Mouse (Mus musculus): ENCODE data around the gene Espn. TPM values are rescaled to one million over a fixed set of nuclear protein-coding genes. Genes with fewer than 3 reads are reported as not detected.

Espn gene
- polyA plus RNA-seq, 1 experiment from 2014 or later: 5.9 TPM

GRCm38 (mm10) chr4:152125161-152126025 lies 26.8 kb downstream of the Espn start:
- Histone ChIP-seq H3K27me3 (ENCODE audit: poor library complexity, severe bottlenecking) (peaks cover 100% of the 10 kb centered on the region), H3K4me1 (peaks cover 63% of the 10 kb centered on the region), H3K4me3 (peak overlapping the region; percentile 37), H3K9me3 (no peaks in the 10 kb centered on the region), H3K27ac (no peak overlapping the region; the same call in 1 of the 2 replicates), H3K36me3 (replicated peaks) (no peaks in the 10 kb centered on the region)
- DNase-seq (ENCODE audit: extremely low spot score, low spot score): no peak
- 4% methylated on average over 56 of the region's 56 CpGs for WGBS

- no peak overlapping the region for H3K4me3 ChIP-seq
- no peak for DNase-seq (ENCODE audit: extremely low spot score, low spot score)
- 12% methylated on average over 13 of the region's 13 CpGs for WGBS
- H3K9me3 ChIP-seq: no peaks in the 10 kb centered on the region
- H3K4me1 ChIP-seq: peaks cover 63% of the 10 kb centered on the region
- peaks cover 100% of the 10 kb centered on the region for H3K27me3 ChIP-seq (ENCODE audit: poor library complexity, severe bottlenecking)
- no peak overlapping the region for H3K27ac ChIP-seq
- H3K36me3 ChIP-seq (replicated peaks): no peaks in the 10 kb centered on the region
Measured at GRCm38 (mm10) chr4:152124361-152124961, 27.7 kb downstream of the Espn start.

- no peaks in the 10 kb centered on the region for H3K9me3 ChIP-seq
- WGBS: under 1% methylated on average over 12 of the region's 12 CpGs
- peaks cover 100% of the 10 kb centered on the region for H3K27me3 ChIP-seq (ENCODE audit: poor library complexity, severe bottlenecking)
- no peak overlapping the region for H3K27ac ChIP-seq
- 0 out of 2 replicates have a peak overlapping the region, but pooled peaks have one; percentile 26 for H3K4me3 ChIP-seq
- peaks cover 57% of the 10 kb centered on the region for H3K4me1 ChIP-seq
- H3K36me3 ChIP-seq (replicated peaks): no peaks in the 10 kb centered on the region
- no peak for DNase-seq (ENCODE audit: extremely low spot score, low spot score)
Measured at GRCm38 (mm10) chr4:152121183-152121505, 31.0 kb downstream of the Espn start.

GRCm38 (mm10) chr4:152120311-152121182 lies 31.6 kb downstream of the Espn start:
- Histone ChIP-seq H3K4me3 (peak overlapping the region; percentile 26), H3K9me3 (no peaks in the 10 kb centered on the region)

GRCm38 (mm10) chr4:152119396-152120292 lies 32.5 kb downstream of the Espn start:
- Histone ChIP-seq H3K36me3 (replicated peaks) (peaks cover 5% of the 10 kb centered on the region; the same call in 1 of the 2 replicates), H3K4me3 (peak overlapping the region; percentile 26), H3K27me3 (ENCODE audit: poor library complexity, severe bottlenecking) (peaks cover 100% of the 10 kb centered on the region), H3K9me3 (no peaks in the 10 kb centered on the region), H3K27ac (no peak overlapping the region), H3K4me1 (peaks cover 53% of the 10 kb centered on the region)
- DNase-seq (ENCODE audit: extremely low spot score, low spot score): peak; percentile 63
- WGBS: 3% methylated on average over 39 of the region's 39 CpGs

More at GRCm38 (mm10) chr4:152120311-152121182, 31.6 kb downstream of the Espn start:
- no peak overlapping the region for H3K27ac ChIP-seq
- H3K36me3 ChIP-seq (replicated peaks): no peaks in the 10 kb centered on the region
- under 1% methylated on average over 31 of the region's 31 CpGs for WGBS
- H3K27me3 ChIP-seq (ENCODE audit: poor library complexity, severe bottlenecking): peaks cover 100% of the 10 kb centered on the region
- H3K4me1 ChIP-seq: peaks cover 57% of the 10 kb centered on the region
- DNase-seq (ENCODE audit: extremely low spot score, low spot score): no peak

- 77% methylated on average over 9 of the region's 9 CpGs for WGBS
- Histone ChIP-seq H3K4me3 (no peak overlapping the region), H3K9me3 (no peaks in the 10 kb centered on the region), H3K27me3 (ENCODE audit: poor library complexity, severe bottlenecking) (peaks cover 100% of the 10 kb centered on the region), H3K27ac (no peak overlapping the region), H3K36me3 (replicated peaks) (peaks cover 22% of the 10 kb centered on the region), H3K4me1 (peaks cover 53% of the 10 kb centered on the region)
- DNase-seq (ENCODE audit: extremely low spot score, low spot score): no peak
Measured at GRCm38 (mm10) chr4:152117538-152117937, 34.6 kb downstream of the Espn start.

- 2% methylated on average over 30 of the region's 30 CpGs for WGBS
- no peaks in the 10 kb centered on the region for H3K9me3 ChIP-seq
- DNase-seq (ENCODE audit: extremely low spot score, low spot score): no peak
- H3K4me1 ChIP-seq: peaks cover 52% of the 10 kb centered on the region
- peaks cover 92% of the 10 kb centered on the region for H3K27me3 ChIP-seq (ENCODE audit: poor library complexity, severe bottlenecking)
- H3K27ac ChIP-seq: peak within 1 kb of the TSS; percentile 12; the same call in 1 of the 2 replicates
- H3K4me3 ChIP-seq: peak within 1 kb of the TSS; percentile 35
- peaks cover 32% of the 10 kb centered on the region for H3K36me3 ChIP-seq (replicated peaks)
Measured at GRCm38 (mm10) chr4:152115921-152116612, 36.1 kb downstream of the Espn start, which contains the start of gene Tnfrsf25. Gene Tnfrsf25 (plus strand): TSS chr4:152115934.

- peaks cover 46% of the 10 kb centered on the region for H3K36me3 ChIP-seq (replicated peaks)
- 51% methylated on average over 16 of the region's 16 CpGs for WGBS
- H3K27me3 ChIP-seq (ENCODE audit: poor library complexity, severe bottlenecking): peaks cover 78% of the 10 kb centered on the region
Measured at GRCm38 (mm10) chr4:152114080-152114479, 38.1 kb downstream of the Espn start.

GRCm38 (mm10) chr4:152112329-152112728 lies 39.8 kb downstream of the Espn start:
- peaks cover 55% of the 10 kb centered on the region for H3K36me3 ChIP-seq (replicated peaks)
- H3K27me3 ChIP-seq (ENCODE audit: poor library complexity, severe bottlenecking): peaks cover 74% of the 10 kb centered on the region
- H3K27ac ChIP-seq: no peak overlapping the region
- no peak overlapping the region for H3K4me3 ChIP-seq
- H3K4me1 ChIP-seq: peaks cover 46% of the 10 kb centered on the region
- no peak for DNase-seq (ENCODE audit: extremely low spot score, low spot score)
- WGBS: 81% methylated on average over 9 of the region's 9 CpGs
- no peaks in the 10 kb centered on the region for H3K9me3 ChIP-seq

More at GRCm38 (mm10) chr4:152114080-152114479, 38.1 kb downstream of the Espn start:
- no peak for DNase-seq (ENCODE audit: extremely low spot score, low spot score)
- H3K4me3 ChIP-seq: no peak overlapping the region
- H3K4me1 ChIP-seq: peaks cover 34% of the 10 kb centered on the region
- H3K27ac ChIP-seq: no peak overlapping the region
- H3K9me3 ChIP-seq: no peaks in the 10 kb centered on the region

GRCm38 (mm10) chr4:152110689-152111088 lies 41.5 kb downstream of the Espn start:
- H3K27me3 ChIP-seq (ENCODE audit: poor library complexity, severe bottlenecking): peaks cover 74% of the 10 kb centered on the region
- peaks cover 61% of the 10 kb centered on the region for H3K36me3 ChIP-seq (replicated peaks)
- no peaks in the 10 kb centered on the region for H3K9me3 ChIP-seq
- H3K27ac ChIP-seq: no peak overlapping the region
- WGBS: 87% methylated on average over 4 of the region's 4 CpGs
- peaks cover 41% of the 10 kb centered on the region for H3K4me1 ChIP-seq
- DNase-seq (ENCODE audit: extremely low spot score, low spot score): no peak
- no peak overlapping the region for H3K4me3 ChIP-seq

GRCm38 (mm10) chr4:152109509-152109908 lies 42.7 kb downstream of the Espn start:
- 90% methylated on average over 3 of the region's 3 CpGs for WGBS
- H3K4me3 ChIP-seq: no peak overlapping the region
- peaks cover 57% of the 10 kb centered on the region for H3K36me3 ChIP-seq (replicated peaks)
- H3K4me1 ChIP-seq: peaks cover 34% of the 10 kb centered on the region
- H3K9me3 ChIP-seq: no peaks in the 10 kb centered on the region
- H3K27ac ChIP-seq: no peak overlapping the region
- DNase-seq (ENCODE audit: extremely low spot score, low spot score): no peak
- peaks cover 66% of the 10 kb centered on the region for H3K27me3 ChIP-seq (ENCODE audit: poor library complexity, severe bottlenecking)
